12 mouse cellular contexts compared by ENCODE assay signal in the genomic region with DNA sequence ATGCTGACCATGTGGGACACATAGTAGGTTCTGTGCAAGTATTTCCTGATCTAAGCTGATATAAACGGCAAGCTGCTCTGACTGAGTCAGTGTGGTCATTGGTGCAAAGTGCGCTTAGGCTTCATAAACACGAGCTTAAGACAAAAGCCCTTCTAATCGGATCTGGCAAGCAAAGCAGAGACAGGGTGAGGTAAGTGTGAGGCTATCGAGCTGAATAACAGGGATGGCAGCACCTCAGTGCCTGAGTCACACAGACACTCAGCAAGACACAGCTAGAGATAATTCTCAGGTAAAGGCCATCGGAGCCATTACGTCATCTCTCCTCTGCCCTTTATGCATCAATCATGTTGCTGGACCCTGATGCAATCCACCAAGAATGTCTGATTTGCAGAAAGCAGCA.
DNase-seq lines count a peak whose midpoint lies in the region; ATAC-seq lines count a peak whose summit lies in the region.
"Had no signal": no experiment of that assay in that cellular context is flagged by ENCODE, and none has a peak within 500 bp of the region (broad histone marks: within the 10 kb centered on the region; RNA-seq: fewer than 3 reads in every experiment).

No protein-coding gene starts in this region.

- peak overlapping the region; percentile 25 to 50; a peak in 2 of 4 replicates for H3K27ac ChIP-seq in heart, embryonic 14.5 days (replicated peaks in 1 of 2; ENCODE audit: control insufficient read depth in 1 of 2, insufficient read depth in 1 of 2, low read depth in 2 of 2, low read length in 2 of 2)
- no peak overlapping the region for H3K27ac ChIP-seq in midbrain, embryonic 11.5 days (ENCODE audit: low read depth, low read length)
- H3K27ac ChIP-seq: left cerebral cortex, adult 2 months; liver, embryonic 14.5 days had no signal

- no peaks in the 10 kb centered on the region for H3K27me3 ChIP-seq in heart, embryonic 14.5 days (ENCODE audit: control insufficient read depth, insufficient read depth, low read length)
- no peaks in the 10 kb centered on the region for H3K27me3 ChIP-seq in midbrain, embryonic 11.5 days (ENCODE audit: control insufficient read depth, insufficient read depth, low read length)

- peak; percentile 26 for ATAC-seq in heart, embryonic 14.5 days (ENCODE audit: insufficient number of reproducible peaks, insufficient read depth, low FRiP score, low read depth)
- no peak for ATAC-seq in midbrain, embryonic 11.5 days (ENCODE audit: low FRiP score)
- ATAC-seq: activated CD4-positive, CD25-positive, alpha-beta regulatory T cell, adult 4 months had no signal

- intact Hi-C loops in heart, postnatal 10 days (cut with DNase I) = no loop called here

- H3K9me3 ChIP-seq in heart, embryonic 14.5 days (ENCODE audit: control insufficient read depth, low read length) = peaks cover 7% of the 10 kb centered on the region
- H3K9me3 ChIP-seq in midbrain, embryonic 11.5 days (ENCODE audit: control insufficient read depth, low read length) = no peaks in the 10 kb centered on the region; the same call in 1 of the 2 replicates

- H3K9ac ChIP-seq in heart, embryonic 14.5 days (ENCODE audit: low read length) = peak overlapping the region; percentile 4; the same call in 1 of the 2 replicates
- H3K9ac ChIP-seq in midbrain, embryonic 11.5 days (ENCODE audit: low read length) = no peak overlapping the region
- H3K9ac ChIP-seq: liver, embryonic 14.5 days had no signal

- no peak for DNase-seq in heart, postnatal 10 days
- DNase-seq in 416B (ENCODE audit: low read depth) = peak; percentile 28
- DNase-seq in adrenal gland, postnatal 14 days = peak; percentile 49
- DNase-seq in lung, postnatal 4 days = peak; percentile 9 to 36
- no peak for DNase-seq in right cerebral cortex, postnatal 4 days
- no peak for DNase-seq in midbrain, embryonic 11.5 days (ENCODE audit: low spot score, missing footprints)
- DNase-seq: cerebellum, adult 9-11 months; kidney, adult 8-10 months had no signal

- H3K4me3 ChIP-seq in heart, embryonic 14.5 days (ENCODE audit: control insufficient read depth in 1 of 2, insufficient read depth in 1 of 2, low read depth in 1 of 2, low read length in 2 of 2) = no peak overlapping the region
- H3K4me3 ChIP-seq in midbrain, embryonic 11.5 days (ENCODE audit: low read depth, low read length) = no peak overlapping the region
- H3K4me3 ChIP-seq: left cerebral cortex, adult 2 months had no signal

- peaks cover 5 to 14% of the 10 kb centered on the region in 2 experiments for H3K4me1 ChIP-seq in heart, embryonic 14.5 days (ENCODE audit: control insufficient read depth in 2 of 2, insufficient read depth in 2 of 2, low read length in 2 of 2)
- no peaks in the 10 kb centered on the region for H3K4me1 ChIP-seq in midbrain, embryonic 11.5 days (ENCODE audit: control insufficient read depth, insufficient read depth, low read length)

- 21% methylated on average over 7 of the region's 7 CpGs for WGBS in heart, embryonic 14.5 days
- WGBS in midbrain, embryonic 11.5 days = 83% methylated on average over 7 of the region's 7 CpGs

- no peaks in the 10 kb centered on the region for H3K36me3 ChIP-seq in heart, embryonic 14.5 days (ENCODE audit: control insufficient read depth, insufficient read depth, low read length)
- H3K36me3 ChIP-seq in midbrain, embryonic 11.5 days (ENCODE audit: control insufficient read depth, insufficient read depth, low read length) = no peaks in the 10 kb centered on the region

- no peak overlapping the region for H3K4me2 ChIP-seq in heart, embryonic 14.5 days (ENCODE audit: low read length)
- H3K4me2 ChIP-seq in midbrain, embryonic 11.5 days = no peak overlapping the region

Comparison
In these comparisons a context has a peak if more than half of its experiments do, and no peak if none do; other contexts are left out.
1. DNase-seq: peak in 416B (single experiment), adrenal gland, postnatal 14 days (single experiment) and lung, postnatal 4 days (2 of 2); none in heart, postnatal 10 days (0 of 2), right cerebral cortex, postnatal 4 days (single experiment) and midbrain, embryonic 11.5 days (single experiment).